Mouse (Mus musculus) kidney, embryonic 14.5 days (tissue): ENCODE measurements around the gene Cds1. TPM values are rescaled to one million over a fixed set of nuclear protein-coding genes. Genes with fewer than 3 reads are reported as not detected.

Experiments
- ATAC-seq: fragments of 200-750 bp; cut with Nextera tagmentation; 2 replicates; pipeline ENCODE4 v1.8.0; 2017; ENCODE audit warnings: moderate number of reproducible peaks, mild to moderate bottlenecking, moderate TSS enrichment, moderate library complexity; ENCODE audit not compliant: low FRiP score, low TSS enrichment
- H3K27ac ChIP-seq: fragments of 300-500 bp; sonication (generic); 2 replicates; pipeline ENCODE4 v1.5.1; 2014; ENCODE audit warnings: low read depth, mild to moderate bottlenecking, low read length, moderate library complexity, mixed read lengths
- H3K27me3 ChIP-seq: fragments of 300-500 bp; sonication (generic); 2 replicates; pipeline ENCODE4 v1.6.1; 2014; ENCODE audit warnings: mild to moderate bottlenecking, low read length; ENCODE audit not compliant: control insufficient read depth, insufficient read depth
- H3K36me3 ChIP-seq: fragments of 300-500 bp; sonication (generic); 2 replicates; pipeline ENCODE4 v1.6.1; 2014; ENCODE audit warnings: low read length, mixed read lengths; ENCODE audit not compliant: control insufficient read depth, insufficient read depth
- H3K4me1 ChIP-seq: fragments of 300-500 bp; sonication (generic); 2 replicates; pipeline ENCODE4 v1.6.1; 2014; ENCODE audit warnings: low read length, mixed read lengths; ENCODE audit not compliant: control insufficient read depth, insufficient read depth
- H3K4me2 ChIP-seq: fragments of 300-500 bp; sonication (generic); replicated peaks from 2 replicates; pipeline ENCODE4 v1.6.1; 2014; ENCODE audit warnings: low read depth, mild to moderate bottlenecking, low read length
- H3K4me3 ChIP-seq: fragments of 300-500 bp; sonication (generic); 2 replicates; pipeline ENCODE4 v1.5.1; 2014; ENCODE audit warnings: mild to moderate bottlenecking, low read length
- H3K9ac ChIP-seq: fragments of 300-500 bp; sonication (generic); 2 replicates; pipeline ENCODE4 v1.6.1; 2014; ENCODE audit warnings: low read depth, mild to moderate bottlenecking, low read length, moderate library complexity
- H3K9me3 ChIP-seq: fragments of 300-500 bp; sonication (generic); 2 replicates; pipeline ENCODE4 v1.6.1; 2016; ENCODE audit warnings: low read length; ENCODE audit not compliant: control insufficient read depth
- WGBS: fragments of 180-500 bp; shearing (Covaris S2); extraction: QIAGEN DNeasy Blood & Tissue Kit; methylation state at CpG from one replicate; pipeline ENCODE4 v1.1.7; 2014; 5-methylcytosine and 5-hydroxymethylcytosine counted together
- polyA plus RNA-seq: library from polyadenylated mRNA; unstranded; fragments of >200 nt; fragmentation: Nextera tagmentation; extraction: Ambion mirVana; gene quantifications from 2 replicates; pipeline ENCODE4 v1.2.1, GENCODE M21; 2014

Gene Cds1
- polyA plus RNA-seq, 1 experiment from 2014 or later: 10.9 TPM

- H3K4me2 ChIP-seq: no peak overlapping the region
- H3K9ac ChIP-seq: no peak overlapping the region
- 96% methylated on average over 5 of the region's 5 CpGs for WGBS
- ATAC-seq: no peak
- no peaks in the 10 kb centered on the region for H3K4me1 ChIP-seq
- H3K4me3 ChIP-seq: no peak overlapping the region
- H3K27ac ChIP-seq: no peak overlapping the region
- H3K36me3 ChIP-seq: peaks cover 80% of the 10 kb centered on the region
- no peaks in the 10 kb centered on the region for H3K9me3 ChIP-seq
- no peaks in the 10 kb centered on the region for H3K27me3 ChIP-seq
Observed at GRCm38 (mm10) chr5:101840476-101840875, 75.5 kb downstream of the Cds1 start.

- Histone ChIP-seq H3K9ac (no peak overlapping the region), H3K4me2 (no peak overlapping the region), H3K9me3 (no peaks in the 10 kb centered on the region), H3K27me3 (no peaks in the 10 kb centered on the region), H3K4me1 (no peaks in the 10 kb centered on the region), H3K27ac (no peak overlapping the region), H3K36me3 (peaks cover 97% of the 10 kb centered on the region), H3K4me3 (no peak overlapping the region)
- no peak for ATAC-seq
- WGBS: 98% methylated on average over 14 of the region's 14 CpGs
Observed at GRCm38 (mm10) chr5:101845011-101845410, 80.1 kb downstream of the Cds1 start.

- H3K9me3 ChIP-seq: no peaks in the 10 kb centered on the region
- H3K27ac ChIP-seq: no peak overlapping the region
- H3K4me2 ChIP-seq: no peak overlapping the region
- WGBS: 96% methylated on average over 8 of the region's 8 CpGs
- no peak overlapping the region for H3K4me3 ChIP-seq
- peaks cover 97% of the 10 kb centered on the region for H3K36me3 ChIP-seq
- H3K4me1 ChIP-seq: no peaks in the 10 kb centered on the region
- ATAC-seq: no peak
- H3K9ac ChIP-seq: no peak overlapping the region
- no peaks in the 10 kb centered on the region for H3K27me3 ChIP-seq
Observed at GRCm38 (mm10) chr5:101845930-101846329, 81.0 kb downstream of the Cds1 start.

DNA sequence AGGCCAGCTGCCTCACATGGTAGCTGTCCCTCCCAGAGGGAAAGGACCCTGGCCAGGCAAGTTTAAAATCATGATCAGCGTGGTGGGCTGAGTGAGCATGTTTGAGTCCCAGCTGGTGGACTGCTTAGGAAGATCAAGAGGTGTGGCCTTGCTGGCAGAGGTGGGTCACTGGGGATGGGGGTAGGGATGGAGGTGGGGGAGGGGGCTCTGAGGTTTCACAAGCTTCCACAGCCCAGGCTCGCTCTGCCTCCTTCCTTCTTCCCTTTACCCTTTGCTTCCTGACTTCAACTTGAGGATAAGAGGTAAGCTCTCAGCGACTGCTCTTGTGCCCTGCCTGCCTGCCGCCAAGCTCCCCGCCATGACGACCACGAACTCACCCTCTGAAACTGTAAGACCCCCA, 82.4 kb downstream of the Cds1 start:
- Histone ChIP-seq H3K9me3 (no peaks in the 10 kb centered on the region), H3K27me3 (no peaks in the 10 kb centered on the region), H3K4me1 (no peaks in the 10 kb centered on the region), H3K9ac (no peak overlapping the region), H3K36me3 (peaks cover 97% of the 10 kb centered on the region), H3K4me2 (no peak overlapping the region), H3K4me3 (no peak overlapping the region), H3K27ac (no peak overlapping the region)
- no peak for ATAC-seq
- WGBS: 78% methylated on average over 7 of the region's 7 CpGs

DNA sequence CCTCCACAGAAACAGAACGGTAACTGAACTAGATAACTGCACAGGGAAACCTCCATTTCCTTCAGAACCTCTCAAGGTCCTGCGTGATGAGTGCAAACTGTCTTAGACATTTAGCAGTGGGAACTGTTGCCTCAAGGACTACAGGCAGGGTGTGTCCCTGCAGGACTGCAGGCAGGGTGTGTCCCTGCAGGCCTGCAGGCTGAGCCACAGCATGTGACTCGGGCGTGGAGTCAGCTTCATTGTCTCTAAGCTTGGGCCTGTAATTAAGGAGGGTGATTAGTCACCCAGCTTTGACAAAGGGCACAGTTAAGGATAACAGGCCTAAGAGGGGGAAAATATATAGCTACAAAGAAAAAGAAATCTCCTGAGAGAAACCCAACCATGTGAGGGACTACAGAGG, 82.8 kb downstream of the Cds1 start:
- H3K4me3 ChIP-seq: no peak overlapping the region
- no peaks in the 10 kb centered on the region for H3K4me1 ChIP-seq
- WGBS: 61% methylated on average over 4 of the region's 4 CpGs
- ATAC-seq: no peak
- H3K36me3 ChIP-seq: peaks cover 97% of the 10 kb centered on the region
- H3K27me3 ChIP-seq: no peaks in the 10 kb centered on the region
- H3K27ac ChIP-seq: no peak overlapping the region
- no peak overlapping the region for H3K9ac ChIP-seq
- H3K9me3 ChIP-seq: no peaks in the 10 kb centered on the region
- H3K4me2 ChIP-seq: no peak overlapping the region

- Histone ChIP-seq H3K4me3 (no peak overlapping the region), H3K9me3 (no peaks in the 10 kb centered on the region)
- WGBS: 90% methylated on average over 7 of the region's 7 CpGs
Observed at GRCm38 (mm10) chr5:101851133-101851532, 86.2 kb downstream of the Cds1 start.

GRCm38 (mm10) chr5:101852116-101852680, 87.3 kb downstream of the Cds1 start:
- peaks cover 83% of the 10 kb centered on the region for H3K36me3 ChIP-seq
- no peaks in the 10 kb centered on the region for H3K4me1 ChIP-seq
- no peaks in the 10 kb centered on the region for H3K27me3 ChIP-seq
- 95% methylated on average over 21 of the region's 21 CpGs for WGBS
- no peak for ATAC-seq
- H3K4me2 ChIP-seq: no peak overlapping the region
- H3K9me3 ChIP-seq: no peaks in the 10 kb centered on the region
- no peak overlapping the region for H3K27ac ChIP-seq
- no peak overlapping the region for H3K4me3 ChIP-seq
- H3K9ac ChIP-seq: no peak overlapping the region

More at GRCm38 (mm10) chr5:101851133-101851532, 86.2 kb downstream of the Cds1 start:
- no peak for ATAC-seq
- Histone ChIP-seq H3K4me1 (no peaks in the 10 kb centered on the region), H3K27me3 (no peaks in the 10 kb centered on the region), H3K9ac (no peak overlapping the region), H3K36me3 (peaks cover 94% of the 10 kb centered on the region), H3K27ac (no peak overlapping the region), H3K4me2 (no peak overlapping the region)

- 96% methylated on average over 11 of the region's 11 CpGs for WGBS
Observed at GRCm38 (mm10) chr5:101854100-101854499, 89.2 kb downstream of the Cds1 start.

DNA sequence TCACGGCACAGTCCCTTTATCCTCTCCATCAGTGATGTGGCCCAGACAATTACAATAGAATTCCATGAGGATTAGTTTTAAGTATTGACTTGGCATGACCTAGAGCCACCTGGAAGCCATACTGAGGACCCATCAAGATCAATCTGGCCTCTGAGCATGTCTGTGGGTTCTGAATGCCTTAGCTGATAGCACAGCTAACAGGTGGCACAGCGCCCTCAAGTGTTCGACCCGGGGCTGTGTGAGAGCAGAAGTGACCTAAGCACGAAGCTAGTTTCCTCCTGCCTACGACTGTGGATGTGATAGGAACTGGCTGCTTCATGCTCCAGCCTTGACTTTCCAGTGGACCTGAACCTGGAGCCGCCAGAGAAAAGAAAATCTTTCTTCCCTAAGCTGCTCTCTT, 89.7 kb downstream of the Cds1 start:
- Histone ChIP-seq H3K36me3 (peaks cover 75% of the 10 kb centered on the region), H3K27ac (no peak overlapping the region), H3K4me3 (no peak overlapping the region), H3K9ac (no peak overlapping the region), H3K4me1 (no peaks in the 10 kb centered on the region), H3K9me3 (no peaks in the 10 kb centered on the region), H3K27me3 (no peaks in the 10 kb centered on the region), H3K4me2 (no peak overlapping the region)
- no peak for ATAC-seq
- WGBS: 91% methylated on average over 7 of the region's 7 CpGs

More at GRCm38 (mm10) chr5:101854100-101854499, 89.2 kb downstream of the Cds1 start:
- Histone ChIP-seq H3K4me1 (no peaks in the 10 kb centered on the region), H3K27ac (no peak overlapping the region), H3K9me3 (no peaks in the 10 kb centered on the region), H3K4me2 (no peak overlapping the region), H3K9ac (no peak overlapping the region), H3K36me3 (peaks cover 76% of the 10 kb centered on the region), H3K27me3 (no peaks in the 10 kb centered on the region), H3K4me3 (no peak overlapping the region)
- ATAC-seq: no peak
